Mouse (Mus musculus): ENCODE measurements around the gene Psmd2. TPM values are rescaled to one million over a fixed set of nuclear protein-coding genes. Genes with fewer than 3 reads are reported as not detected.

The Psmd2 gene
- polyA plus RNA-seq, 1 experiment from 2014 or later, result 202 TPM

DNA sequence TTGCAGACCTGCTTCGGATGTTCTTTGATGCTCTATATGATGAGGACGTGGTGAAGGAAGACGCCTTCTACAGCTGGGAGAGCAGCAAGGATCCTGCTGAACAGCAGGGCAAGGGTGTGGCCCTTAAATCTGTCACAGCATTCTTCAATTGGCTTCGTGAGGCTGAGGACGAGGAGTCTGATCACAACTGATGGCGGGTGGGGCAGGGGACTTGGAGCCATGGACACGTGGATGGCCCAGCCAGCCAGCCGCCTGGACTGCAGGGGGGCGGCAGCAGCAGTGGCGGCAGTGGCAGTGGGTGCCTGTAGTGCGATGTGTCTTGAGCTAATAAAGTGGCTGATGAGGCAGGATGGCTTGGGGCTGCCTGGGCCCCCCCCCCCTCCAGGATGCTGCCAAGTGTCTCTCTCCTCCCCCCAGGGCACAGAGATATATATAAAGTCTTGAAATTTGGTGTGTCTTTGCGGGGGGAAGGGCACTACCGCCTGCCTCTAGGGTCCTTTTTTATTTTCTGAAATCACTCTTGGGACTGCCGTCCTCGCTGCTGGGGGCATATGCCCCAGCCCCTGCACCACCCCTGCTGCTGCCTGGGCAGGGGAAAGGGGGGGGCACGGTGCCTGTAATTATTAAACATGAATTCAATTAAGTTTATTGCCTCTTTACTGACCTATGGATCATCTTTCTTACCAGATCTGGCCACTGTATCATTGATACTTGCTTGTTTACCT, 41.0 kb downstream of the Psmd2 start:
- Histone ChIP-seq H3K4me3 (no peak overlapping the region), H3K27me3 (0 out of 2 replicates have a peak, but pooled peaks cover 7% of the 10 kb centered on the region), H3K9me3 (replicated peaks) (no peaks in the 10 kb centered on the region), H3K9ac (no peak overlapping the region), H3K27ac (no peak overlapping the region), H3K36me3 (peaks cover 45% of the 10 kb centered on the region), H3K4me2 (no peak overlapping the region; the same call in 1 of the 2 replicates), H3K4me1 (replicated peaks) (peaks cover 41% of the 10 kb centered on the region)
- no peak for ATAC-seq (replicated peaks; ENCODE audit: insufficient number of reproducible peaks, insufficient read depth, low FRiP score, low read depth)
- 53% methylated on average over 16 of the region's 16 CpGs for WGBS

DNA sequence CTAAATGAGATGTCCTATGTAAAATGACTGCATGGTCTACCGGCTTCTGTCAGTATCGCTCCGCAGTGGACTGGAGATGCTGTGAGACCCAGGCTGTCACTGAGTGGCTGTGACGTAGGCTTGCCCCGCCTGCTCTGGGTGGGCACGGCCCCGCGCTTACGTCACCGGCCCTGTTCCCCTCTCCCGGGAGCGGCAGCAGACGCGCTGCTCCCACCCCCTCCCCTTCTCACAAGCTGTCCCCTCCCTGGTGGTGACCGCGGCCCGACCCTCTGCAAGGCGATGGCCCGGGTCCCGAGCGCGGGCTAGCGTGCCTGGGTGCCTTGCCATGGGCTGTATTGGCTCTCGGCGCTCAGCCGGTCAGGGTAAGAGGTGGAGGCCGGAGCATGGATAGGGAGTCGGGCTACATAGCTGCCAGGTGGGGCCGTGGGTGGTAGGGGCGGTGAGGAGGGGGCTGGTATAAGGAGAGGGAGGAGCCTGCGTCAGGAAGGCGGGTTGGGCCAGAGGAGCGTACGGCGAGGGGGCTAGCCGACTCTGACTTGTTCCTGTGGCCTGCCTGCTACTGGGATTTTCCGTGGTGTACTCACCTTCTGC, 41.8 kb downstream of the Psmd2 start, which contains the start of gene Fam131a:
TSS of gene Fam131a (plus strand) at position 131 of the 591 bp plus-strand sequence.
- Histone ChIP-seq H3K9ac (peak within 1 kb of the TSS; percentile 81), H3K4me2 (peak within 1 kb of the TSS; percentile 96), H3K27ac (peak within 1 kb of the TSS; percentile 91), H3K27me3 (0 out of 2 replicates have a peak, but pooled peaks cover 7% of the 10 kb centered on the region), H3K36me3 (peaks cover 37% of the 10 kb centered on the region), H3K4me3 (peak within 1 kb of the TSS; percentile 76), H3K4me1 (replicated peaks) (peaks cover 41% of the 10 kb centered on the region), H3K9me3 (replicated peaks) (no peaks in the 10 kb centered on the region)
- peak; percentile 90 for ATAC-seq (replicated peaks; ENCODE audit: insufficient number of reproducible peaks, insufficient read depth, low FRiP score, low read depth)
- WGBS, result under 1% methylated on average over 37 of the region's 37 CpGs

DNA sequence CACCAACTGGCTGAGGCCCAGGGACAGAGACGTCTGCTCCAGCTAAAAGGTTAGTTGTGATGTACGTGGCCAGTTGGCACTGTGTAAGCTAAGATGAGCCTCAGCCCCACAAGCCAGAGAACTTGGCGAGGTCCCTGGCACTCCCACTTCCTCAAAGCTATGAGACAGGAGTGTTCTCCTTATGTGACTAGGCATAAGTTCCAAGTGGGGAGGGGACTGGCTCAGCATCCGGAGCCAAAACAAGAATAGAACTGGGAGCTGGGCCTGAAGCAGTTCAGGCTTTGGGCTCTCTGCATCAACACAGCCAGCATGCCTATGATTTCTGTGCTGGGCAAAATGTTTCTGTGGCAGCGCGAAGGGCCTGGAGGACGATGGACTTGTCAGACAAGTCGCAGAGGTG, 43.3 kb downstream of the Psmd2 start:
- Histone ChIP-seq H3K27me3 (0 out of 2 replicates have a peak, but pooled peaks cover 7% of the 10 kb centered on the region), H3K9me3 (replicated peaks) (no peaks in the 10 kb centered on the region), H3K4me2 (peak overlapping the region; percentile 64), H3K9ac (no peak overlapping the region), H3K27ac (peak overlapping the region; percentile 65), H3K4me3 (peak overlapping the region; percentile 42), H3K4me1 (replicated peaks) (peaks cover 41% of the 10 kb centered on the region), H3K36me3 (peaks cover 27% of the 10 kb centered on the region)
- 55% methylated on average over 8 of the region's 8 CpGs for WGBS
- ATAC-seq (replicated peaks; ENCODE audit: insufficient number of reproducible peaks, insufficient read depth, low FRiP score, low read depth), result 0 out of 2 replicates have a peak, but pooled peaks have one; percentile 5

DNA sequence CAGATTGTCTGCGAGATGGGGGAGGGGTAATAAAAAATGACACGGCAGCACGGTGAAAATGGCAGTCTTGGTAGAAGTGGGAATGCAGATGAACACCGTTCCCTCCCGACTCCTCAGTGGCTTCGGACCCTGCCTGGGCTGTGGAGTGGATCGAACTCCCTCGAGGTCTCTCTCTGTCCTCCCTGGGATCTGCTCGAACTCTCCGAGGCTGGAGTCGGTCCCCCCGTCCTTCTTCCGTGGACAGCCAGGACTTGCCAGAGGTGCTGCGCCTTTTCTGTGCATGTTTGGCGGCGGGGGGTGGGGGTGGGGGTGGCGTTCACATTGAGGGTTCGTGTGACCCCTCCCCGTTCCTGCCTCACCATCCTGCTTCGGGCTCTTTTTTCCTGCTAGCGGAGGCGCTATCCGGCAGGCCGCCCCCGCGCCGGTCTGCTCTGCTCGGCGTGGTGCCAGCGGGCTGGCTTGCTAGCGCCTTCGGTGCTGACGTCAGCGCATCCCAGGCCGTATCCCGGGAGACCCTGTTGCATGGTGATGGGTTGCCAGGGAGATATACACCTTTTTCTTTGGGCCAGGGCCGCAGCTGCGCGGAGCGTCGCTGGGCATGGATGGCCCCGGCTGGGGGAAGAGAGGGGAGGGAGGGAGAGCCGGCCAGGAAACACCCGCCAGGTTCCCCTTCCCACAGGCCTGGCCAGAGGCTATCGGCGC, 44.3 kb downstream of the Psmd2 start:
- Histone ChIP-seq H3K27me3 (0 out of 2 replicates have a peak, but pooled peaks cover 7% of the 10 kb centered on the region), H3K4me3 (peak overlapping the region; percentile 42), H3K9ac (peak overlapping the region; percentile 12; the same call in 1 of the 2 replicates), H3K4me2 (peak overlapping the region; percentile 64), H3K27ac (peak overlapping the region; percentile 65), H3K9me3 (replicated peaks) (no peaks in the 10 kb centered on the region), H3K36me3 (peaks cover 20% of the 10 kb centered on the region), H3K4me1 (replicated peaks) (peaks cover 41% of the 10 kb centered on the region)
- ATAC-seq (replicated peaks; ENCODE audit: insufficient number of reproducible peaks, insufficient read depth, low FRiP score, low read depth), result peak; percentile 77
- WGBS, result 3% methylated on average over 43 of the region's 46 CpGs

DNA sequence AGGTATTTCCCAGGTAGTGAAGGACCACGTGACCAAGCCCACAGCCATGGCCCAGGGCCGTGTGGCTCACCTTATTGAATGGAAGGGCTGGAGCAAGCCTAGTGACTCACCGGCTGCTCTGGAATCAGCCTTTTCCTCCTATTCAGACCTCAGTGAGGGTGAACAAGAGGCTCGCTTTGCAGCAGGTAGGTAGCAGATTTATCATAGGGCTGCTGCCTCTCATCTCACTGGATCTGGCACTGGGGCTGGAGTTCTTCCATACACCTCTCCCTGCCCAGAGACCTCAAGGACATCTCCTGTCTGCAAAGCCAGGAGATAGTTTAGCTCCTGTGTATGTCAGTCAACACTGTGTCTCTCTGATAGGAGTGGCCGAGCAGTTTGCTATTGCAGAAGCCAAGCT, 47.8 kb downstream of the Psmd2 start:
- WGBS, result 74% methylated on average over 5 of the region's 5 CpGs
- Histone ChIP-seq H3K27me3 (0 out of 2 replicates have a peak, but pooled peaks cover 7% of the 10 kb centered on the region), H3K4me1 (replicated peaks) (peaks cover 37% of the 10 kb centered on the region), H3K27ac (no peak overlapping the region), H3K9me3 (replicated peaks) (no peaks in the 10 kb centered on the region), H3K36me3 (peaks cover 9% of the 10 kb centered on the region; the same call in 1 of the 2 replicates), H3K9ac (no peak overlapping the region), H3K4me3 (no peak overlapping the region), H3K4me2 (no peak overlapping the region)
- no peak for ATAC-seq (replicated peaks; ENCODE audit: insufficient number of reproducible peaks, insufficient read depth, low FRiP score, low read depth)

DNA sequence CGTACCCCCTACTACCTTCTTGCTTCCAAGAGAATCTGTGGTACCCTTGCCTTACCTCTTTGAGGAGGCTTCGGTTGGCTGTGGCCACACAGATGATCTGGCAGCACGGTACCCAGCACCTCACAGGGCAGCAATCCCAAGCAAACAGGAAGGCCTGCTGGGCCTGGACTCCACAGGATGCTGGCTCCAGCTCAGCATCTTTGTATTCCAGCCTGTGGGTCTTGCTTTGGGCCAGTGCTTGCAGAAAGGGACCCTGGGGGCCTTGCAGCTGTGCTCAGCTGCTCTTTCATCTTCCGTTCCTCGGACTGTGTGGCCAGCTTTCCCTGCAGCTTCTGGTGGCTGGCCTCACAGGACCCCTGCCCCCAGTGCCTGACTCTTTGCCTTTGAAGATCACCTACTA, 48.6 kb downstream of the Psmd2 start:
- Histone ChIP-seq H3K27me3 (0 out of 2 replicates have a peak, but pooled peaks cover 7% of the 10 kb centered on the region), H3K4me3 (no peak overlapping the region)

DNA sequence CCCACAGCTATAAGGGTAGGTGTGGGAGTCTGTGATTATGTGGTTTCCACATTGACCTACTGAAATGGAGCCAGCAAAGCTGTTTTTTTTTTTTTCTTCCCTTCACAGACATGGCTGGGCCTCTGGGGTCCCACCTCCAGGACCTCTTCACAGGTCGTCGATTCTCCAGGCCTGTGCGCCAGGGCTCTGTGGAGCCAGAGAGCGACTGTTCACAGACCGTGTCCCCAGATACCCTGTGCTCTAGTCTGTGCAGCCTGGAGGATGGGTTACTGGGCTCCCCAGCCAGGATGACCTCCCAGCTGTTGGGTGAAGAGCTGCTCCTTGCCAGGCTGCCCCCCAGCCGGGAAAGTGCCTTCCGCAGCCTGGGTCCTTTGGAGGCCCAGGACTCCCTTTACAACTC, 49.9 kb downstream of the Psmd2 start:
- peaks cover 9% of the 10 kb centered on the region; the same call in 1 of the 2 replicates for H3K36me3 ChIP-seq
- no peak for ATAC-seq (replicated peaks; ENCODE audit: insufficient number of reproducible peaks, insufficient read depth, low FRiP score, low read depth)

More for the DNA sequence above, 48.6 kb downstream of the Psmd2 start:
- no peak overlapping the region for H3K9ac ChIP-seq
- no peak for ATAC-seq (replicated peaks; ENCODE audit: insufficient number of reproducible peaks, insufficient read depth, low FRiP score, low read depth)
- 50% methylated on average over 5 of the region's 5 CpGs for WGBS
- H3K9me3 ChIP-seq (replicated peaks), result no peaks in the 10 kb centered on the region
- peaks cover 31% of the 10 kb centered on the region for H3K4me1 ChIP-seq (replicated peaks)
- no peak overlapping the region for H3K4me2 ChIP-seq
- peaks cover 9% of the 10 kb centered on the region; the same call in 1 of the 2 replicates for H3K36me3 ChIP-seq
- no peak overlapping the region for H3K27ac ChIP-seq

DNA sequence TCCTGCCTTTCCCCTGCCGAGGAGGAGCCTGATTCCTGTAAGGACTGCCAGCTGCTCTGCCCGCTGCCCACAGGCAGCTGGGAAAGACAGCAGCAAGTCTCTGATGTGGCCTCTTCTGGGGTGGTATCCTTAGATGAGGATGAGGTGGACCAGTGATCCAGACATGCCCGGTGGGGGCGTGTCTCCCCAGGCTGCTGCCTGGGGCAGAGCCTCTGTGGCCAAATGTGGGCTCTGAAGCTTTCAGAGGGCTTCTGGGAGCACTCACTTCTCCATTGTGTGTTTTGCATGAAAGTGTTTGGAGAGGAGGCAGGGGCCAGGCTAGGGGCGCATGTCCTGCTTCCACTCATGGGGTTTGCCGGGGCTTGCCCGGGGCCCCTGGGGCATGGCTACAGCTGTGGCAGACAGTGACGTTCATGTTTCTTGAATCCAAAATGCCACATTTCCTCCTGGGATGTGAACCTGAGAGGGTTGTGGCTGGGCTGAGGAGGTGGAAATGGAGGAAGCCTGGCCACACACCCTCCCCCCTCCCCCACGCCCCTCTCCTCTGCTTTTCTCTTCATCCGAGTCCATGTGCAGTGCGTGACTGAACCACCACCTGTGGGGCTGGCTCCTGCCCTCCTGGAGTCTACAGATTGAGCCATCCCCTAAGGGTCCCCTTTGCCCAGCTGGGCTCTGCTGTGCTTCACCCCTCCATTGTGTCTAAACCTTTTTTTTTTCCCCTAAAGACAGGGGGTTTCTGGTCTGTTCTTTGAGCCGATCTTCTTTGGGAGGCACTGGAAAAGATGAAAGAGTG, 50.5 kb downstream of the Psmd2 start:
- WGBS, result 41% methylated on average over 12 of the region's 12 CpGs
- Histone ChIP-seq H3K36me3 (peaks cover 9% of the 10 kb centered on the region; the same call in 1 of the 2 replicates), H3K9me3 (replicated peaks) (no peaks in the 10 kb centered on the region), H3K4me2 (peak overlapping the region; percentile 13; the same call in 1 of the 2 replicates), H3K27ac (no peak overlapping the region), H3K27me3 (no peaks in the 10 kb centered on the region), H3K4me3 (no peak overlapping the region), H3K9ac (peak overlapping the region; percentile 40), H3K4me1 (replicated peaks) (peaks cover 15% of the 10 kb centered on the region)
- no peak for ATAC-seq (replicated peaks; ENCODE audit: insufficient number of reproducible peaks, insufficient read depth, low FRiP score, low read depth)

More for the DNA sequence above, 49.9 kb downstream of the Psmd2 start:
- Histone ChIP-seq H3K9ac (no peak overlapping the region), H3K4me1 (replicated peaks) (peaks cover 18% of the 10 kb centered on the region), H3K4me3 (no peak overlapping the region), H3K9me3 (replicated peaks) (no peaks in the 10 kb centered on the region), H3K27ac (no peak overlapping the region), H3K4me2 (no peak overlapping the region), H3K27me3 (0 out of 2 replicates have a peak, but pooled peaks cover 4% of the 10 kb centered on the region)
- WGBS, result 67% methylated on average over 7 of the region's 7 CpGs

DNA sequence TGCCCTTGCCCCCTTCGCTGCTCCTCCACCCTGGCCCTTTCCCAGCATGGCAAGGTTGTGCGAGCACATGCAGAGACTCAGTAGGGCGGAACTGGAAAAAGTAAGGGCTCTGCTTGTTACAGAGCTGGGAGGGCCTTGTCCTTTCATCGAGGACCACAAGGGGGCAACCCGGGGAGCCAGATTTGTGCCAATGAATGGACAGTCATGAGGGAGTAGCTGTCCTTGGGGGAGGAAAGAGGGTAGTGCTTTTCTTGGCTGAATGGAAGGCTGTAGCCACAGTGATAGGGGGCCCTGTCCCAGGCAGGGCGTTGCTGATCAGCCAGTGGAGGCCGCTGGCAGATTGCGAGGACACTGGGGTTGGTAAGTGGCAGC, 51.1 kb downstream of the Psmd2 start:
- ATAC-seq (replicated peaks; ENCODE audit: insufficient number of reproducible peaks, insufficient read depth, low FRiP score, low read depth), result peak; percentile 48; the same call in 1 of the 2 replicates
- H3K4me2 ChIP-seq, result peak overlapping the region; percentile 13; the same call in 1 of the 2 replicates
- peaks cover 9% of the 10 kb centered on the region; the same call in 1 of the 2 replicates for H3K36me3 ChIP-seq
- H3K9me3 ChIP-seq (replicated peaks), result no peaks in the 10 kb centered on the region
- 6% methylated on average over 8 of the region's 8 CpGs for WGBS
- peak overlapping the region; percentile 40 for H3K9ac ChIP-seq
- no peak overlapping the region for H3K27ac ChIP-seq
- H3K27me3 ChIP-seq, result no peaks in the 10 kb centered on the region
- H3K4me3 ChIP-seq, result no peak overlapping the region
- peaks cover 15% of the 10 kb centered on the region for H3K4me1 ChIP-seq (replicated peaks)

DNA sequence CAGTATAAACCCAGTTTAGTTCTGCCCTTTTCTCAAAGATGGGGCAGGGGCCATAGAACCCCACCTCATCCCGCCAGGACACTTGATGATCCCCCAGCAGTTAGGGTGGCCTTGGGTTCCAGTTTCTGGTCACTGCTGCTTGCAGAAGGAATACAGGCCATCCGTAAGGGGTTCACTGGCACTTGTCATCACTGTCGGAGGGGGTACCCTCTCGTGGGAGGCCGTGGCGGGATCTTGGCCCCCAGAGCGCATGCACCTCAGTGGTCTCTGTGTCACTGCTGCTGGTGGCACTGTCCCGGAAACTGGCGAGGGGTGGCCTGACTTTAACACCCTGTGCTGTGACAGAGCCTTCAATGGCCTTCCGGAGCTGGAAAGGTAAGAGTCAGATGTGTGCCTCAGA, 51.6 kb downstream of the Psmd2 start:
- H3K36me3 ChIP-seq, result peaks cover 9% of the 10 kb centered on the region; the same call in 1 of the 2 replicates
- peaks cover 15% of the 10 kb centered on the region for H3K4me1 ChIP-seq (replicated peaks)
- ATAC-seq (replicated peaks; ENCODE audit: insufficient number of reproducible peaks, insufficient read depth, low FRiP score, low read depth), result no peak
- H3K4me2 ChIP-seq, result no peak overlapping the region
- H3K9ac ChIP-seq, result no peak overlapping the region
- H3K27ac ChIP-seq, result no peak overlapping the region
- H3K4me3 ChIP-seq, result no peak overlapping the region
- WGBS, result 92% methylated on average over 10 of the region's 10 CpGs
- no peaks in the 10 kb centered on the region for H3K9me3 ChIP-seq (replicated peaks)
- no peaks in the 10 kb centered on the region for H3K27me3 ChIP-seq
